Mouse (Mus musculus) A20 (cell line): Measurements from ENCODE around the gene Cd8b1.

ENCODE experiments used
- DNase-seq: peaks from one replicate; pipeline ENCODE4 v3.0.0-alpha.2; 2011; ENCODE audit warnings: low read depth, low spot score

Cd8b1 gene

DNA sequence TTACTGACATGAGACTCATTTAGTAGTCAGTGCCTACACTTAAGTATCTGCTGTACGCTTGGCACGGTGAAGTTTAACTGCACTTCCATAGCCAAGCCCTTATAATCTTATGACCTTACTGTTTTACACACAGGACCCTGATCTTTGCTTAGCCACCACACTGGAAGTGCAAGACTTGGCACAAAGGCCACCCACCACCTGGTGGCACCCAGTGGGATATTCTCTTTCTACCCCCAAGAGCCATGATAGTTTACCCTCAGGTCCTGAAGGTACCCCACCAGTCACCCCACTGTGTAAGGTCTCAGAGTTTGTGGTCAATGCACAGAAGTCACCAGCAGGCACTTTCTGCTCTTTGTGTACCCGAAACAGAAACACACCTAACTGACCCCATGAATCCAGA lies 28.6 kb downstream of the Cd8b1 start:
- no peak for DNase-seq

DNA sequence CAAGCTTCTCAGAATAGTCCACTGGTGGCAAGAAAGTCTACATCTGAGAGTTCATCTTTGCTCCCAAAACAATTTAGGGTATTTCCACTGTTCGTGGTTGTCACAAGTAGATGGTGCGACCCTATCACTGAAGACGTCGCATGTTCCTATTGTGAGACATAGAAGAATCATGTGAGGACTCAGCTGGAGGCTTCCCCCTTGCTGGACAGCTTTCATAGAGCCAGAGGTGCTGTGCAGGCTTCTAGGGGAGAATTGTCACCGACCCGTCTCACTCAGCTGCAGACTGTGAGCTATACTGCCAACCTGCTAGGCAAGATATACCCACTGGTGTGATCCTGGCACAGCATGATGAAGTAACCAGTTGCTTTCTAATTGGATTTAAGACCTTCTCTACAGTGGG lies 29.6 kb downstream of the Cd8b1 start:
- no peak for DNase-seq

DNA sequence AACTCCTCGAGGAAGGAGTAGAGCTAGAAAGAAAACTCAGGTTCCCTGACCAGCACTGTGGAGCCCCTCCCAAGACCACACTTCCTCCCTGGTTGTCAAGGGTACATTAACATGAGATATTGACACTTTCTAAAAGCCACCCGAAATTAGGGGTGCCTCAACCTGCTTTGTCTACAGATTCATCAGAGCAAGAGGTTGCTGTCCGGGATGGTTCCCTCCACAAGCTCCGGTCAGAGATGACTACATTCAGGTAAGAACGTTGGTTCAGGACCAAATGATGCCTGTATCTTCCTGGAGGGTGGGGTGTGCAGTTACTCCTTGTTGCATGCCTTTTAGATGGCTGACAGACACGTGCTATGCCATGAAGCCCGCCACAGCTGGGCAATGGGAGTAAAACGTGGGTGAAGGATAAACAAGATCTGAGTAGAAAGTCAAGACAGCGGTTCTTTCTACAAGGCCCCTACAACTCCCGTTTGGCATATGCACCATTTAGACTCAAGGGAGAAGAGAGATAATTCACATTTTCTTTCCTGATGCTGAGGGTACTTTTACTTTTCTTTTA lies 30.4 kb downstream of the Cd8b1 start:
- DNase-seq: no peak

DNA sequence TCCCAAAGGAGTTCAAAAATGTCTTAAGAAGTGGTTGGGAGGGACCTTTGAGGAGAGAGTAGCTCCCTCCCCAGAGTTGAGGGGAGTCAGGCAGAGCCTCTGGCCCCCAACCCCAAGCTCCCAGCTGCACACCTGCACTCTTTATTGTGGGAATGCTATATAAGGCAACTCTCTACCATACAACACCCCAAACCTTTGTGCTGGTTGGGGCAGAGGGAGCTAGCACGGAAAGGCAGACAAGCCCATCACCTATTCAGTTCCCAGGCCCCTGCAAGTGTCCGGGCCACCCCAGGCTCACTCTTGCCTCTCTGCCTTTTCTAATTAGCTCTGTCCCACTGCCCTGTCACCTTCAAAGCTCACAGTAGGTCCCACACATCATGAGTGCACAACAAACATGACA lies 31.1 kb downstream of the Cd8b1 start:
- no peak for DNase-seq

DNA sequence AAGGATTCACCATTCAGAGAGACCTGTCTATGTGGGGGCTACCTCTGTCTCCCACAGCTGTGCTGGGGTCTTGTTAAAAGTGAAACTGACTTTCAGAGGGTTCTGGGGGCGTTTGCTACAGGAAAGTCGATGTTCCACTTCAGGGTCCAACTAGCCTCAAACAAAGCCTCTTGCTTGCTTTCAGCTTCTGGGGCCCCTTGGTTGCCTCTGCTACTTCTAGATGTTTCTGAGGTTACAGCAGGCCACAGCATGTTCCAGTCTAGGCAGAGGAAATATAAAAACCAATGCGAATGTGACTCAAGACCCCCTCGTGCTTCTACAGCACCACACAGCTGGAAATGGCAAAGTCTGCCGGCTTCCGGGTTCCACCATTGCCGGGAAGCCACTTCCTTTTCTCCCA lies 34.9 kb downstream of the Cd8b1 start:
- no peak for DNase-seq

DNA sequence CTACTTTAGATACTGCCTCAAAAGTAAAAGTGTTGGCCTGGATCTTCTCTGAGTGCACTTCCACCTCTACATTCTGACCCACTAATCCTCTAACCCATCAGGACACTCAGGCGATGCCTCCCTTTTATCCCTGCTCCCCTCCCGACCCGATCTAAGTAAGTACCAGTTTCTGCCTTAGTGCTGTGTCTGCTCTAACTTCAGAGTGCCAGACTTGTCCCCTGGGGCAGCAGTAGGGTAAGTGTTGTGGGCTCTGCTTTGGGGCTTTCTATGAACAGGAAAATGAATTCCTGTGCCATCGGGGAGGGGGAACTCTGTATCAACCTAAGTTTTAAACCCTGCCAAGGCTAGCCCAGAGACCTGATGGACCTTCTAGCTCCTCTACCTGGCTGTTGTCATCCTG lies 37.6 kb downstream of the Cd8b1 start:
- no peak for DNase-seq

DNA sequence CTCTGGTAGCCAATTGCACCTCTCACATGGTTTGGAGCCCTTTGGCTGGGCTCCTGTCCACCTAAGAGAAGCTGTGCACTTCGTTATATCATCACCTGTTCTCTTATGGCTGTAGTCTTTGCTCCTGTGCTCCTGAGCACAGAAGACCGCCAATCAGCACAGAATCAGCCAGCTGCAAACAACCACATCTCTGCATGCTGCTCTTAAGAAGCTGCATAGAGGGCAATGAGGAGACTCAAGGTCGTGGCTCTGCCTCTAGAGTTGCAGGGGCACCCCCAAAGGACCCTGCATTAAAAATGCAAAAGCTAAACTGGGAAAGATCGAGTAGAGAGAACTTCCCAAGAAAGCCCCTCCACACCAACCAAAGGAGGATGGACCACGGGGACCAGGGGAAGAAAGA lies 38.2 kb downstream of the Cd8b1 start:
- no peak for DNase-seq

DNA sequence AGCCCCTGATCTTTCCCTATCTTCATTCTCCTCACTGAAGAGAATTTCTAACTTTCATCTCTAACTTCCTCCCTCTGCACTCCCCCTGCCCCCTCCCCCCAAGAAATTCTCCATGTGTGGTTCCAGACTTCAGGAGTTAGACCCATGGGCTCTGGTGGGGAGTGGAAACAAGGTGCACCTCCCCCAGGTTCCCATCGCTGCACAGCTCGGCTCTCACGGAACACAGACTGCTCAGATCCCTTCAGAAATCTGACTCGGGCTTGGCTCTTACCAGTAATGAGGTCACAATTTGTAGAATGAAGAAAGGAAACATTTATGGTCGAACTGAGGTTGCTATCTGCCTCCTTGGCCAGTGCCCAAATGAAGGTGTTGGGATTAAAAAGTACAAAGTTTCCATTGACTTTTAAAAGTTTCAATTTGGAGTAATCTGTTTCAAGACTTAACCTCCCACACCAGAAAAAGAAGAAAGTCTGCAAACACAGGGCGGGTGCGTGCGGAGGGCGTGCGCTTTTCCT lies 38.6 kb downstream of the Cd8b1 start:
- DNase-seq: no peak

DNA sequence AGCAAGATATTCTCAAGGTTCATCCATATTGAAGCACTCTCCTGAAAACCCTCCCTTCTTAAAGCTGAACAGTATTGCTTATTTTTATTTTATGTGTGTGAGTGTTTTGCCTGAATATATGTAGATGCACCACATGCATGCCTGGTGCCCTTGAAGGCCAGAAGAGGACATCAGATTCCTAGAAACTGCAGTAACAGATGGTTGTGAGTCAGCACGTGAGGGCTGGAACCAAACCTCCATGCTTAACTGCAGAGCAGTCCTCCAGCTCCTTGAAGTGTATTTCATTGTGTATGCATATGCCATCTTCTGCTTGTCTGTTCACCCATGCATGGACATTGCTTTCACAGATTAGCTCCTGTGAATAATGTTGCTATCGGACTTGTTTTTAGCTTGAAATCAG lies 41.4 kb downstream of the Cd8b1 start:
- DNase-seq: no peak

DNA sequence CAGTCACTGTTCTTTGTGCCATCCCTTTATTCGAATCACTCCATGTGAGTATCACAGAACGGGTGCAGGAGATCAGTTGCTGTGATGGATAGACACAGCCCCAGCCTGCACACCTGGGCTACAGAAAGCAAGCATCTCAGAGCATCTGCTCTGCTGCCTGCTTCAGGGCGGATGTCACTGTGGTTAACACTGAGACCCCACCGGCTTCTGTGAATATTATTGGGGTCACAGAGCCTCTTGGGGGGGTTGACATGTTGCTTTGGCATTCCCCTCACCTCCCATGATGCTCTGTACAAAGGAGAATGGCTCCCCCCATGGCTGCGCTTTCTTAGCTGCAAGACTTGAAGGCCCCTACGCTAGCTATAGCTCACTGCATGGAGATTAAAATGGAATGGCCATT lies 46.8 kb downstream of the Cd8b1 start:
- no peak for DNase-seq

DNA sequence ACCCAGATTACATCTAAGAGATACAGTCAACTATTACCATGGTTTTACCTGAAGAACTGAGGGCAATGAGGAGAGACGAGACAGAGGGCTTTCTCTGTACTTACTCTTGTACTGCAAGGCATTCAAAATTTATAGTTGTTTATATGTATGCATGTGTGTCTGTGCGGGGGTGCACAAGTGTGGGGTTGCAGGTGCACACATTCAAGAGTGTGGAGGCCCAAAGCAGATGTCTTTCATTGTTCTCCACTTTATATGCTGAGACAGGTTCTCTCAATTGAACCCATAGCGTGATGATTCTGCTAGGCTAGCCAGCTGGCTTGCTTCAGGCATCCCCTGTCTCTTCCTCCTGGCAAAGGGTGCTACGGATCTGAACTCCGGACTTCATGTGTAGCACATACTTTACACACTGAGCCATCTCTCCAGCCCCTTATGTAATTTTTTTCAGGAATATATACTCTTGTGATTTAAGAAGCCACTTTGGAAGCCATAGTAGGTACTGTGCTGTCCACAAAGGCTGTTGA lies 48.6 kb downstream of the Cd8b1 start:
- DNase-seq: no peak

DNA sequence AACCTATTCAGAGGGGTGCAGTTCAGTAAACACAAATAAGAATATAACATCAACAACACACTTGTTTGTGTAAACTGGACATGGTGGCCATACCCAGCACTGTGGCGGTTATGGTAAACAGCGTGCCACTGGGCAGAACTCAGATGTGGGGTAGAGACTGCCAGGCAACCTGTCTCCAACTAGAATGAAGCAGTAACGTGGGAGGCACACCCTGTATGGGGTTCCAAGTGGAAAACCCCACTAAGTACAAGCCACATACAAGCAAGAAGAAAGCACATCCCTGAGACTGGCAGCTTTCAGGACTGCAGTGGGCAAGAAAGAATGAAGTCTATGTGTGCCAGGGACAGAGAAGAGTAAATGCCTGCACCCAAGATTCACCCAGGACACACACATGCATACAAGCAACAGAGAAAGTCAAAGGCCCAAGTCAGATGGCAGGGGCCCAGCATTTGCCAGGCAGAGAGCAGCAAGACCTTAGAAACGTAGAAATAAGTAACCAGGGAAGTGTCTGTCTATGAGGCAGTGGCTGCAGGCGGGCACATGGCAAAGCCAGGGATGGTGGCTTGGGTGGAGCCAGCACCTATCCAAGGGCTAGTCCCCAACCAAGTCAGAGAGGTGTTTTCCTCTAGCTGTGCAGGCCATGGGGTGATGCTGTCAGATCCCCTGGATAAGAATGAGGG lies 49.6 kb downstream of the Cd8b1 start:
- DNase-seq: no peak

DNA sequence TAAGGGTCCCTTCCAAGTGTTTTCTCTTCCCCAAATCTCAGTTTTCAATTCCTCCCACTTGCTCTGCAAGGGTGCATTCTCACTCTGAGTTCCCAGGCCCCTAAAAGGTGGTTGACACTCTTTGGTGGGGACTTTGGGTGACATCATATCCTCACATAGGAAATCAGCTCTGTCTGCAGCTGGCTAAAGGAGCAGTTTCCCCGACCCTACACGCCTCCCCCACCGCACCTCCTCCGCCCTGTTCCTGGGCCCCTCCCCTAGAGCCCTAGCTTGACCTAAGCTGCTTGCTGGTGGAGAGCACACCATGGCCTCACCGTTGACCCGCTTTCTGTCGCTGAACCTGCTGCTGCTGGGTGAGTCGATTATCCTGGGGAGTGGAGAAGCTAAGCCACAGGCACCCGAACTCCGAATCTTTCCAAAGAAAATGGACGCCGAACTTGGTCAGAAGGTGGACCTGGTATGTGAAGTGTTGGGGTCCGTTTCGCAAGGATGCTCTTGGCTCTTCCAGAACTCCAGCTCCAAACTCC lies 50.7 kb downstream of the Cd8b1 start, which contains the start of gene Cd8a:
Gene Cd8a (plus strand): TSS at position 179 of the 527 bp plus-strand sequence.
- no peak for DNase-seq

DNA sequence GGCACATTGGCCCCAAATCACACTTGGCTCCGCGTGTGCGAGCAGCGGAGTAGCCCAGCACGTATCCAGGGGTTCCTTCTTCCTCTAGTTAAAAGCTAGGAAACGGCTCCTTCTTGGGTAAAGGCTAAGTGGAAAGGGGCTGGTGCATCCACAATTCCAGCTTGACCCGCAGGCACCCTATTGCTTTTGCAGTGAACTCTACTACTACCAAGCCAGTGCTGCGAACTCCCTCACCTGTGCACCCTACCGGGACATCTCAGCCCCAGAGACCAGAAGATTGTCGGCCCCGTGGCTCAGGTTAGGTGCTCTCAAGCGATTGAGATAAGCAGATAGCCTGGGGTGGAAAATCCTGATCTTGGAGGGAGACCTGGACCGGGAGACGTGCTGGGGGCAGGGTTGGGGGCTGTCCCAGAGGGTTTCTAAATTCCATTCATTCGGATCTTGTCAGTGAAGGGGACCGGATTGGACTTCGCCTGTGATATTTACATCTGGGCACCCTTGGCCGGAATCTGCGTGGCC lies 51.8 kb downstream of the Cd8b1 start:
- DNase-seq: no peak

DNA sequence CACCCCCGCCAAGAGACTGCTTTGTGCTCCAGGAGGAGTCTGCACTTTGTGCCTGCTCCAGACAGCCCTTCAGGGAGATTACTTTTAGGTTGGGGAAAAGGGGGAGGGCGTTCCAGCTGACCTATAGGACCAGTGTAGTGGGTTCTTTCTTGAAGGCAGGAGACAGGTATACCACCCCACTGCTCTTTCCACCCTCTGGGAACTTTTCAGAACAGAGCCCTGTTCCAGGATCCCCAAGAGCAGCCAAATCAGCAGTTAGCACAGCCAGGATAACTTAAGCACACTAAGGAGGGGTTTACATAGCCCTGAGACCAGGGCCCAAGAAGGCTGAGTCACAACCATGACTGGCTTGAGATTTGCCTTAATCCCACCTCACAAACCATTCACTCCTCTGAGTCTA lies 52.3 kb downstream of the Cd8b1 start:
- no peak for DNase-seq

DNA sequence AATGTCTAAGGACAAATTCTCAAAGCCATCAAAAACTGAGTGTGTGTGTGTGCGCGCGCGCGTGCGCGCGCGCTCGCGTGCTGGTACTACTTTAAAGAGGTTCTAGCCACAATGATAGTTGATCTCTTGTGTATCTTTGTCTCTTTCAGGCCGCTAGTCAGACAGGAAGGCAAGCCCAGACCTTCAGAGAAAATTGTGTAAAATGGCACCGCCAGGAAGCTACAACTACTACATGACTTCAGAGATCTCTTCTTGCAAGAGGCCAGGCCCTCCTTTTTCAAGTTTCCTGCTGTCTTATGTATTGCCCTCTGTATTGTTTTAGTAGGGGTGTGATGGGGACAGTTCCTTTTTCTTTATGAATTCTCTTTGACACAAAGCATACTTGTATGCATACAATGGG lies 54.1 kb downstream of the Cd8b1 start:
- DNase-seq: no peak

DNA sequence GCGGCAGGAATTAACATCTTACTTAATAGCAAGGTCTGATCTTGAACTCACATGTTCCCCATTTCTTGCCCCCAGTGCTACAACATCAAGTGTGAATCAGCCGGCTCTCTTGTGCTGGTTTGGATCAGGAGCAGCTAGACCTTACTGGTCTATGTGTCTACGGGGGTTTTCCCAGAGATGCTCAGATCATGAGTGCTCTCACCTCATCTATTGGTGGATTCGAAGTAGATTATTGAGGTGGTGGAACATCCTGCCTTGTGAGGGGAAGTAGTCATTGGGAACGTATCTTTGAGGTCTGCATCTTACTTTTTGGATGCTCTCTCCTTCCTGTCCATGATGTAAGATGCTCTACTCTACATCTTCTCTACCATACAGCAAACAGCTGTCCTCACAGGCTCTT lies 59.1 kb downstream of the Cd8b1 start:
- DNase-seq: no peak
